Mouse (Mus musculus) limb, embryonic 14.5 days (tissue): ENCODE data around the gene Col11a2. TPM values are rescaled to one million over a fixed set of nuclear protein-coding genes. Genes with fewer than 3 reads are reported as not detected.
A peak's percentile ranks its signal among the peaks of the same experiment; 100 is the strongest.

Source experiments
- ATAC-seq: fragments of 200-750 bp; cut with Nextera tagmentation; 2 replicates; pipeline ENCODE4 v1.8.0; 2017; ENCODE audit warnings: low read depth, moderate number of reproducible peaks, moderate TSS enrichment; ENCODE audit not compliant: low FRiP score
- DNase-seq: peaks from one replicate; pipeline ENCODE4 v3.0.0-alpha.2; 2015; ENCODE audit warnings: low spot score
- H3K27ac ChIP-seq: fragments of 300-500 bp; sonication (generic); replicated peaks from 2 replicates; pipeline ENCODE4 v1.5.1; 2014; ENCODE audit warnings: low read depth, mild to moderate bottlenecking, low read length, moderate library complexity, mixed read lengths
- H3K27me3 ChIP-seq: fragments of 300-500 bp; sonication (generic); 2 replicates; pipeline ENCODE4 v1.6.1; 2014; ENCODE audit warnings: low read length, mixed read lengths; ENCODE audit not compliant: control insufficient read depth, insufficient read depth
- H3K36me3 ChIP-seq: fragments of 300-500 bp; sonication (generic); 2 replicates; pipeline ENCODE4 v1.6.1; 2014; ENCODE audit warnings: mild to moderate bottlenecking, low read length, moderate library complexity, mixed read lengths; ENCODE audit not compliant: control insufficient read depth, insufficient read depth
- H3K4me1 ChIP-seq: fragments of 300-500 bp; sonication (generic); 2 replicates; pipeline ENCODE4 v1.6.1; 2014; ENCODE audit warnings: antibody characterized with exemption, low read length, mixed read lengths; ENCODE audit not compliant: control insufficient read depth, insufficient read depth
- H3K4me2 ChIP-seq: fragments of 300-500 bp; sonication (generic); replicated peaks from 2 replicates; pipeline ENCODE4 v1.6.1; 2014; ENCODE audit warnings: low read depth, mild to moderate bottlenecking, low read length, moderate library complexity; ENCODE audit not compliant: severe bottlenecking
- H3K4me3 ChIP-seq: fragments of 300-500 bp; sonication (generic); replicated peaks from 2 replicates; pipeline ENCODE4 v1.5.1; 2014; ENCODE audit warnings: low read length
- H3K9ac ChIP-seq: fragments of 300-500 bp; sonication (generic); 2 replicates; pipeline ENCODE4 v1.6.1; 2014; ENCODE audit warnings: mild to moderate bottlenecking, low read depth, low read length, moderate library complexity; ENCODE audit not compliant: severe bottlenecking
- H3K9me3 ChIP-seq: fragments of 300-500 bp; sonication (generic); 2 replicates; pipeline ENCODE4 v1.6.1; 2016; ENCODE audit warnings: low read length; ENCODE audit not compliant: control insufficient read depth
- POLR2A ChIP-seq: fragments of 200-500 bp; IDR thresholded peaks from 2 replicates; pipeline ENCODE4 v1.8.0; 2012; ENCODE audit warnings: inconsistent platforms, mild to moderate bottlenecking, moderate library complexity, borderline replicate concordance; ENCODE audit not compliant: insufficient read depth, insufficient read length; ENCODE audit errors: extremely low read depth
- WGBS: fragments of 180-500 bp; shearing (Covaris S2); extraction: QIAGEN DNeasy Blood & Tissue Kit; methylation state at CpG from one replicate; pipeline ENCODE4 v1.1.7; 2014; 5-methylcytosine and 5-hydroxymethylcytosine counted together
- polyA plus RNA-seq, 2 experiments: library from polyadenylated mRNA; depleted of rRNA in 1 of 2; stranded (reverse) in 1 of 2; unstranded in 1 of 2; fragments of >200 nt; fragmentation: Nextera tagmentation in 1 of 2; extraction: Ambion mirVana in 1 of 2; gene quantifications; 2 replicates each; pipeline versions ENCODE4 v1.2.1 to v1.2.3; 2012 to 2014

Gene Col11a2
- polyA plus RNA-seq, 2 experiments: 72.1 to 201 TPM

DNA sequence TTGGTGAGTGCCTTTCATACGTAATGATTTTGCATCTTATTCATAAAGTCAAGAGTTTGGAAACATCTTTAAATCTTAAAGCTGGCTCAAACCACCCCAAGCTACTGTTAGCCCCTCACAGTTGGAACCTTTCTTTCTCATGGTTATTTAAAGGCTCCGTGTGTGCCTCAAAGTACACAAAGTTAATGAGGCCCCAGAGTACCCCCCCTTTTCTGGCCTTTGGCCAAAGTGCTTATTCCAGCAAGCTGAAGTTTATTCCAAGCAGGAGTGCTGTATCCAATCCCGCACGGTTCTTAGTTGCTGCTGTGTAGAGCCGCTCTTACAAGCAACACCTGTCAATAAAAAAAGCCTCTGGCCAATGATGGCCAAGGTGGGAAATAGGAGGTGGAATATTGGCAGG lies 60.3 kb downstream of the Col11a2 start:
- DNase-seq: no peak

DNA sequence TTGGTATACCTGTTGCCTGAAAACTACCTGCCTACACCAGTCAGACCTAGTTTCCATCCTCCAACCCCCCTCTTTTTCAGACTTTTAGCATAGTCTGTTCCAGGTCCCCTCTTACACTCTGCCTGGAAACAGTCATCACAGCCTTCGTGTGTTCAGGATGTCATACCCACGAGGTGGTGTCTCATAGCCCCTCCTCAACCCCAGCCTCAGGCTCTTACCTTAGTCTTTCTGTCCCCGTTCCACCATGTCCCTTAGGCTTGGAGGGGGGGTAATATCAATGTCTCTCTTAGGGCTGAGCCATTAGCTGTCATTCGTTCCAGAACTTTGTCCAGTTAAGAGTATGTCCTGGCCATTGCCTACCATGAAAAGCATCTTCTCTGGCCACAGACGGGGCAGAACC lies 61.9 kb downstream of the Col11a2 start:
- no peak overlapping the region for H3K4me2 ChIP-seq
- peaks cover 3% of the 10 kb centered on the region; the same call in 1 of the 2 replicates for H3K4me1 ChIP-seq
- 32% methylated on average over 5 of the region's 5 CpGs for WGBS
- H3K27me3 ChIP-seq: no peaks in the 10 kb centered on the region
- H3K36me3 ChIP-seq: no peaks in the 10 kb centered on the region
- ATAC-seq (no peak), DNase-seq (no peak)
- H3K9ac ChIP-seq: no peak overlapping the region
- no peak overlapping the region for H3K27ac ChIP-seq
- no peaks in the 10 kb centered on the region for H3K9me3 ChIP-seq
- H3K4me3 ChIP-seq: no peak overlapping the region
- TF ChIP-seq POLR2A: no peak

More for the DNA sequence above, 60.3 kb downstream of the Col11a2 start:
- Histone ChIP-seq H3K36me3 (no peaks in the 10 kb centered on the region), H3K27ac (no peak overlapping the region), H3K9me3 (no peaks in the 10 kb centered on the region), H3K4me2 (no peak overlapping the region), H3K4me3 (no peak overlapping the region), H3K9ac (no peak overlapping the region), H3K4me1 (peaks cover 3% of the 10 kb centered on the region; the same call in 1 of the 2 replicates), H3K27me3 (no peaks in the 10 kb centered on the region)
- TF ChIP-seq POLR2A: no peak
- no peak for ATAC-seq
- WGBS: 16% methylated on average over 5 of the region's 5 CpGs

DNA sequence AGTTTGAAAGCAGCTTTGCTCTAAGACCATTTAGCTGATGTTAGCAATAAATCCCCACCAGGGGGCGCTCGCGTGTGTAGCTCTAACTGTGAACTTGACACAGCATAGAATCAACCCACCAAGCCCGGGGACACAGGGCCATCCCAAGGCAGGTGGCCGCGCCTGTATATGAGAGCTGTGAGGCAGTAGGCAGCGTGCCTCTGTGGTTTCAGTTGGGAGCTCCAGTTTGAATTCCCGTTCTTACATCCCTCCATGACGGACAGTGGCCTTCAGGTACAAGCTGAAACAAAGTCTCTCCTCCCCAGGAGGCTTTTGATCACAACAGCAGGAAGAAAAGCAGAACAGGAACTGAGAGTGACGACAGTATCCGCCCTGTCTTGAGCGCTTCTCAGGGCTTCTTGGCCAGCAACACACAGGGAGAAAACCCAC lies 62.4 kb downstream of the Col11a2 start:
- Histone ChIP-seq H3K9me3 (no peaks in the 10 kb centered on the region), H3K36me3 (no peaks in the 10 kb centered on the region), H3K4me1 (peaks cover 3% of the 10 kb centered on the region; the same call in 1 of the 2 replicates), H3K27ac (no peak overlapping the region), H3K27me3 (no peaks in the 10 kb centered on the region), H3K4me2 (peak overlapping the region; percentile 24; the same call in 1 of the 2 replicates), H3K4me3 (no peak overlapping the region; the same call in 1 of the 2 replicates), H3K9ac (no peak overlapping the region)
- TF ChIP-seq POLR2A: no peak
- DNase-seq: peak; percentile 95
- 8% methylated on average over 12 of the region's 12 CpGs for WGBS
- peak; percentile 81 for ATAC-seq

DNA sequence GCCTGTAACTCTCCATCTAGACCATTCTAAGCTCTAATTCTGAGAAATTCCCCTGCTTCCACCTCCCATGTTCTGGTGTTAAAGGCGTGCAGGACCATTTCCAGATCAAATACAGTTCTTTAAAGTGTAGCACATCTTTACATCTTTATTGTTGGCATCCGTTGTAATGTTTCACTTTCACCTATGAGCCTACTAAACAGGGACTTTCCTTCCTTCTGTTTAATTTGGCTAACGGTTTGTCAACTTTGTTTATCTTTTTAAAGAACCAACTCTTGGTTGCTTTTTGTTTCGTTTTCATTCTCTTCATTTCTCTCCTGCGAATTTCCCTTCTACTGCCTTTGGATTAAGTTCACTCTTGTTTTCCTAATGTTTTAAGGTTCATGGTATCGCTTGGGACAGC lies 63.6 kb downstream of the Col11a2 start:
- H3K27ac ChIP-seq: no peak overlapping the region
- WGBS: 72% methylated on average over 6 of the region's 6 CpGs
- ATAC-seq: no peak
- H3K9me3 ChIP-seq: no peaks in the 10 kb centered on the region
- H3K4me3 ChIP-seq: no peak overlapping the region
- no peaks in the 10 kb centered on the region for H3K27me3 ChIP-seq
- DNase-seq: no peak
- H3K4me2 ChIP-seq: no peak overlapping the region
- H3K36me3 ChIP-seq: no peaks in the 10 kb centered on the region
- no peak overlapping the region for H3K9ac ChIP-seq
- peaks cover 3% of the 10 kb centered on the region; the same call in 1 of the 2 replicates for H3K4me1 ChIP-seq
- no peak for TF ChIP-seq POLR2A

DNA sequence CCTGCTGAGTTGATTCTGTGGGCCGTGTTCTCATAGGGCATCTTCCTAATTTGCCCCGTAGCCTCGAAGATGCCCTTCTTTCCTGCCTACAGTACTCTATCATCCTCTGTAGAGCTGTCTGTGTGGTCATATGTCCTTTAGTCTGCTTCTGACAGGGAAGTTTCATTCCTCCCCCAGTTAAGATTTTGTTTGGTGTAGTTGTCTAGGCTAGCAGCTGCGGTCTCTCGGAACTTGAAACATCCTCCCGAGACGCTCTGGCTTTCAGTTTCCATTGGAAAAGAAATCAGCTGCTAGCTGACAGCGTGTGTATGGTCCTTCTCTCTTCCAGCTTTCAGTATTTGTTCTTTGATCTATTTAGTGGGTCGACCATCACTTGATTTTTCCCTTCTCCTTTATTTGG lies 65.6 kb downstream of the Col11a2 start:
- no peak overlapping the region for H3K27ac ChIP-seq
- no peaks in the 10 kb centered on the region for H3K27me3 ChIP-seq
- H3K4me1 ChIP-seq: peaks cover 1% of the 10 kb centered on the region; the same call in 1 of the 2 replicates
- no peak overlapping the region for H3K9ac ChIP-seq
- no peak for DNase-seq
- TF ChIP-seq POLR2A: no peak
- H3K4me2 ChIP-seq: no peak overlapping the region
- H3K36me3 ChIP-seq: peaks cover 8% of the 10 kb centered on the region
- H3K9me3 ChIP-seq: no peaks in the 10 kb centered on the region
- no peak for ATAC-seq
- WGBS: 84% methylated on average over 9 of the region's 9 CpGs
- no peak overlapping the region for H3K4me3 ChIP-seq

DNA sequence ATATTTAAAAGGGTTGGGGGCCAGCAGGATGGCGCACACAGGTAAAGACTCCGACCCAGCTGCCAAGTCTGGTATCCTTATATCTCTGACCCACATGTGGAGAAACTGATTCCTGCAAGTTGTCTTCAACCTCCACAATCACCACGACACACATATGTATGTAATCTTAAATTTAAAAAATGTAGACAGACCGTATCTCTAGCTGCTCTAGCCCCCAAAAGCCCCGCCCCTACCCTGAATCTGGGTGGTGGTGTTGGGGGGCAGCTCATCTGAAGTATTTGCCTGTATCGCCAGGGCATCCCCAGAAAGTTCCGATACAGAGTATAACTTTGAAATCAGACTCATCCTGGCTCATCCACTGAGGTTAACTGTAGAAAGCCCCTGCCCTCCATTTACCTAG lies 67.3 kb downstream of the Col11a2 start:
- H3K4me3 ChIP-seq: no peak overlapping the region
- ATAC-seq (no peak), DNase-seq (no peak)
- no peak overlapping the region for H3K27ac ChIP-seq
- WGBS: 85% methylated on average over 7 of the region's 7 CpGs
- TF ChIP-seq POLR2A: no peak
- no peaks in the 10 kb centered on the region for H3K27me3 ChIP-seq
- no peaks in the 10 kb centered on the region for H3K4me1 ChIP-seq
- H3K36me3 ChIP-seq: peaks cover 25% of the 10 kb centered on the region
- H3K9ac ChIP-seq: no peak overlapping the region
- H3K4me2 ChIP-seq: no peak overlapping the region
- H3K9me3 ChIP-seq: no peaks in the 10 kb centered on the region
